Mouse (Mus musculus) mature B cell (primary cell): ENCODE data around the gene Ppp2r3a.

Source experiments
- in situ Hi-C: fragments of 300-500 bp; cut with MboI; formaldehyde crosslinking; loops from 2 replicates; pipeline ENCODE4 v1.14.3; 2019

The Ppp2r3a gene

DNA sequence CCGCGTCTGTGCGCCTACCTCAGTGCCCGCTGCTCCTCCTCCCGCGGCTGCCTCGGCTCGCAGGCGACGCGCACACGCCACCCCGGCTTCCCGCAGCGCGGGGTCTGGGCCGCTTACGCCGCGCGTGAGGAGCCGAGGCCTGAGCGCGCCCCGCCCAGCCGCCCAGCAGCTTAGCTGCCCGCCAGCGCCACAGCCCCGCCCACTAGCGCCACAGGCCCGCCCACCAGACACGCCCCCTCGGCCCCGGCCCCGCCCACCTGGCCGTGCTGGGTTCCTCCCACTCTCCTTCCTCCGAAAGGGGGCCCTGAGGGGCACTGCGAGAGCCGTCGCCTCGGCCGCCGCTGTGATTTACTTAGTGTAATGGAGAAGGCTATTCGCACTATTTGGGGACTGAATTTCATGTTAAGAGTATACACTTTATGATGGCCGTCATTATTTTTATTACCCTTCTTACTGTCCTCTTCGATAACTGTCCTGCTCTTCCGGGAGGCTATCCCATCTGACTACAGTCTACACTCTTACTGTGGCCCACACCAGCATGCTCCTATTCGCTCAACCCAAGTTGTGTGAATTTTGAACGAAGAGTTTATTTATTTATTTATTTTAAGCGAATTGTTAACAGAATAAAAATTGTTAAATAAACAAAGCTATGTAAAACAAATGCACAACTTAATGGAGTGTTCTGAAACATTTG is at the start of gene Ppp2r3a:
Ppp2r3a (minus strand) TSS at position 152 of the 694 bp plus-strand sequence.
- in situ Hi-C loops, result no loop called here

- in situ Hi-C loops, result no loop called here
Measured at GRCm38 (mm10) chr9:101300441-101300935, 48.9 kb upstream of the Ppp2r3a start.

DNA sequence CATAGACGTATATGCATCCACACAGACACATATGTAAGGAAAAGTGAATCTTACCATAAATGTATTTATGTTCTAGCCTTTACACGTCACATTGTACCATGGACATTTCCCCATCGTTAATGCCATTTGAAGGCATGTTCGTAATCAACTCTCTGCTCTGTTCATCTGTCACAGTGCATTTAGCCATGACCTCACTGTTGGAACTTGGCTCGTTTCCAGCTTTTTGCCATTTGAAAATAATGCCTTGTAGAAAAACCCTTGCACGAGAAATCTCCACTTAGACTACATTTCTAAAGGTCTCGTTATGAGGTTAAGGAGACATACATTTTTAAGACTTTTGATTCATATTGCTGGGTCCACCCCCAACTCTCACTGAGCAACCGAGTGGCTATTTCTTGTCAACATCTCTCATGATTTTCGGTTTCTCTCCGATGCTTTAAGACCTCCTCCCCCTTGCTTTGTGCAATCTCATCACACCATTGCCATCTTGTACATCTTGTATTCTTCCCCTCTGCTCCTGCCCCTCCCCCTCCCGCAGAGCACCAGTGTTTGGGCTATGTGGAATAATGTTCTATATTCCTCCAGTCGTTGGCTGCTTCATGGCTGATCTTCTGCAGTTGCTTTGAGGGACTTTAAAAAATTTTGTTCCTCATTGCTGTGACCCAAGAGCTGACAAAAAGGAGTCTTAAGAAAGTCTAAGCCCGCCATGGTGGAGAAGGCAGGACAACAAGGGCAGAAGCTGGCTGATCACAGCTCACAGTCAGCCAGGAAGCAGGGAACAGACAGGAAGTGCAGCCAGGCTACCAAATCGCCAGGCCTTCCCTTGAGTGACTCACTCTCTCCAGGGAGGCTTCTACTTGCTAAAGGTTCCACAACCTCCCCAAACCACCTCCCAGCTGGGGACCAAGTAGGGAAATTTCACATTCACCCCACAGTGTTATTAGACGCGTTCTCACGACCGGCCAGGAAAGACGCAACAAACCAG is 40.4 kb upstream of the Ppp2r3a start:
- in situ Hi-C loops, result no loop called here

DNA sequence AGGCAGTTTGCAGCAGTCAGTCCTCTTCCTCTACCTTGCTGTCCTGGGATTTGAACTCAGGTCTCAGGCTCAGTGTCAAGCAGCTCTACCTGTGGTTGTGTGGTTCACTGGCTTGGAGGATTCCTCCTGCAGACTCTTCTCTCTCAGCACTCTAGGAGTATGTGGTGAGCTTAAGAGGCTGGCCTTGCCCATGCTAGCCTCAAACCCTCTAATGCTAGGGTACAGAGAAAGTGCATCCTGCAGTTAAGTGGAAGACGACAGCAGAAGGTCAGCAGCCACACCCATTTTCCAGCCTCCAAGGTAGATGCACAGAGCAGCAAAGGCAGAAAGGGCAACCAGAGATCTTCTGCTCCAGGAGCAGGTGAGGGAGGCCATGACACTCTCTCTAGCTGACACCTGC is 39.3 kb upstream of the Ppp2r3a start:
- in situ Hi-C loops, result no loop called here

DNA sequence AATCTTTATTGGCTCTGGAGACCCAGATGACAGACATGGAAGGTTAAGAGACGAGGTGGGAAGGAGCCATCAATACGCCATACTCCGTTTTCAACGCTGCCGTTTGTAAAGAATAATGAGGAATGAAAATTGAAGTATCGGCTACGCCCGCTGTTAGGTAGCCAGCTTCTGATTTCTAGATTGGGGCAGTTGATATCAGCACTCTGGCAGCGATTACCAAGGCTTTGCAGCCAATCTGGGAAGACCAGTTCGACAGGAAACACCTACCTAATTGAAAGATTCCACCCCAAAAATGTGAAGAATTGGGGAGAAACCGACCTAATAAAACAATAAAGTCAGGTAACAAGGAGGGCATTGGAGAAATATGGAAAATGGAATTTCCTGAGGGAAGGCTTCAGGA is 38.2 kb upstream of the Ppp2r3a start:
- in situ Hi-C loops, result no loop called here

- in situ Hi-C loops, result no loop called here
Measured at GRCm38 (mm10) chr9:101288901-101289647, 37.5 kb upstream of the Ppp2r3a start.

DNA sequence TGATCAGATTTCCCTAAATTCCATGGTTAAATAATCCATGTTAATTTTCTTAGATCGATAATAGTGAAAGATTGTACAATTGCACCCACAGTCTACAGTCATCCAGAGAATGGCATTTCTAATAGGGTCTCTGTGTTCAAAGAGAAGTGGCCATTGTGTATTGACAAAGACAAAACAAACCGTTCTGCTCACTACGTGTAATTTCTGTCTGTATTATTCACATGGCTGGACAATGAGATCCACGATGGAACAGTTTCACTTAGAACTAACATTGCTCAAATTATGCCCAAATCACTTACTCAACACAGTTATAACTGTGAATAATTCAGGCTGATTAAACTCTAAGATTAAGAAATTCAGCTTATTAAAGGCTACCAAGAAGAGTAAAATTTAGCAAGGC is 35.2 kb upstream of the Ppp2r3a start:
- in situ Hi-C loops, result no loop called here

GRCm38 (mm10) chr9:101284049-101284448 is 32.5 kb upstream of the Ppp2r3a start:
- in situ Hi-C loops, result no loop called here

- in situ Hi-C loops, result no loop called here
Measured at GRCm38 (mm10) chr9:101282651-101283050, 31.1 kb upstream of the Ppp2r3a start.

- in situ Hi-C loops, result no loop called here
Measured at GRCm38 (mm10) chr9:101281906-101282305, 30.3 kb upstream of the Ppp2r3a start.

DNA sequence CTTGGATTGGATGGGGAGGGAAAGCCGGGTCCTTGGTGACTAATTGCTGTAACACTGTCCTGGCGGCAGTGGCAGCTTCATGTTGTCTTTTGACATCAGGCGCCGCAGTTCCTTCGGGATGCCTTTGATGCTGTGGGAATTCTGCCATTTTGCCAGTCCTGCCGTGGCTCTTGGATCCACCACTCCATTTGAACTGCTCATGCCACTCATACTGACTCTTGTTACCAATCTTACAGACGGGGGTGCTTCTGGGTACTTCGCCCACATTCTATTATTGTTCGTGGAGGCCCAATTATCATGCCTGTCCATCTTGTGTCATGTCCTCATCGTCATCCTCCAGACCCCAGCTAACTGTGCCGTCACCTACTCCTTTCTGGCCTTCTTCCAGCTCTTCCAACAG is 29.7 kb upstream of the Ppp2r3a start:
- in situ Hi-C loops, result no loop called here

DNA sequence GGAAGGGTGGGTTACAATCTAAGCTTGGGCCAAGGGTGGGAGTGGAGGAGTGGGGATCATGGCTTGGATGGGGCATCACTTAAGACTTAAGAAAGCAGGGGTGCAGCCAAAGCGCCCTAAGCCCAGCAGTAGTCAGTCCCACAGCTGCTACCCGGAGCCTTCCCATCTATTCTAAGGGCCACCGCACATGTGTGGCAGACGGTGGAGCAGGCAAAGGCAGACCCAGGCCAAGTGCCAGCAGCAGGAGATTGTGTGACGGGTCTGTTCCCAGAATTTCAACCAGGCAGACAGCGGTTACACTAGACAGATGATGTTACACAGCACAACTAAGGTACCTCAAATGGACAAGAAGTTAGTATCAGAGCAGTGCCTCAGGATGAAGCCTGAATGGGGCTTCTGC is 29.3 kb upstream of the Ppp2r3a start:
- in situ Hi-C loops, result no loop called here

DNA sequence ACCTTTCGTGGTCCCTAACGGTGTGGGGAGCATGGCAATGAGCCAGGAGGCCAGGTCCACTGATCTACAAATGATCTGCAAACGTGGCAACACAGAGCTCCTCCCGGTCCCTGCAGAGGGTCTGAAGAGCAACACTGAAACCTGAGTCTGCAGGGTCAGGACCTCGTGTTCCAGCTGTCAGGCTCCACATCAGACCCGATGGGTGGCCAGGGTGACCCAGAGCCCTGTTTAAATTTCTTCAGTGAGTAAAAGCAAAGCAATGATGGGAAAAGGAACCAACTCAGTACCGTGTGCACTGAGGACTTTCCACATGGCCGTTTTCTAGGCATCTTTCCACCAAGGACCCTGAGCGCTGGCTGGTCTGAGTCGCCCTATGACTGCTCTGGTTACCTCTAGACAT is 28.6 kb upstream of the Ppp2r3a start:
- in situ Hi-C loops, result no loop called here

GRCm38 (mm10) chr9:101272715-101273114 is 21.1 kb upstream of the Ppp2r3a start:
- in situ Hi-C loops, result no loop called here

GRCm38 (mm10) chr9:101270020-101270419 is 18.4 kb upstream of the Ppp2r3a start:
- in situ Hi-C loops, result no loop called here

- in situ Hi-C loops, result no loop called here
Measured at GRCm38 (mm10) chr9:101266043-101266442, 14.4 kb upstream of the Ppp2r3a start.

DNA sequence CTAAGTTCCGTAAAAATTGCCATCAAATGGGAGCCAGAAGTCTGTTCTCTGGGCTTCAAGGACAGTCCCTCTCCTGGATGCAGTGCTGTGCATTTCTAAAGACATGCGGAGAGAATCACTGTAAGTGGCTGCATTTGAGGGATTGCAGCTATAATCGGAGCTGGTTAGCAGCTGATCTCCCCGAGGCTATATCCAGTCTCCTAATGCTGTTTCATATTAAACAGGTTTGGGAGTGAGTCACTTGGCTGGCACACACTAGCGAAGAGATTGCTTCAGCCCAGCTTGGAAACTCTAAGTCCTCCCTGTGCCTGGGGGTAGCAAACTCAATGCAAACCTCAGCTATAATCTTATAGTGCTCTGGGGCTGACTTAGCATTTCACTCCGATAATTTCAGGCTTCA is 14.0 kb upstream of the Ppp2r3a start:
- in situ Hi-C loops, result no loop called here

DNA sequence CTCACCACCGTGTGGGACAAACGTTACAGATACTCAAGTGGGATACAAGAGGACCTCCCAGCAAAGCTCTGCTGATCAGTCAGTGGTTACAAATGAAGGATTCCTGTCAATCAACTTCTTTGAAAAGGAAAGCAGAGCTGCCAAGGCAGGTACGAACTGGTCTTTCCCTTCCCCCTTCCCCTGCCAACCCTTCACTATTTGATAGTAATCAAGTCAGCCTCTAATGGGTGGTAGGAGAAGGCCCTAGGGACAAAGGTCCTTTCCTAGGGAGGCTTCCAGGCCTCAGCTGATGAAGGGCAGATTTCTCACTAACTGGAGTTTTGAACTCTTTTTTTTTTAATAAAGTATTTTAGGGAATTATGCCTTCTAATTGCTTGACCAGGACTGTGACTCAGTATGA is 11.2 kb upstream of the Ppp2r3a start:
- in situ Hi-C loops, result no loop called here

- in situ Hi-C loops, result no loop called here
Measured at GRCm38 (mm10) chr9:101261989-101262571, 10.5 kb upstream of the Ppp2r3a start.

GRCm38 (mm10) chr9:101261443-101261842 is 9.8 kb upstream of the Ppp2r3a start:
- in situ Hi-C loops, result no loop called here

- in situ Hi-C loops, result no loop called here
Measured at GRCm38 (mm10) chr9:101253136-101253535, 1.5 kb upstream of the Ppp2r3a start.

GRCm38 (mm10) chr9:101252541-101252940 is 946 bp upstream of the Ppp2r3a start:
- in situ Hi-C loops, result no loop called here
